Mouse (Mus musculus) E14TG2a.4 (cell line): ENCODE measurements around the gene Aspscr1.

ENCODE experiments used
- H3K27me3 ChIP-seq: 2 replicates; pipeline ENCODE4 v1.6.1; 2014; ENCODE audit warnings: low read length, control low read depth; ENCODE audit not compliant: insufficient read depth
- H3K36me3 ChIP-seq: 2 replicates; pipeline ENCODE4 v1.6.1; 2014; ENCODE audit warnings: low read length, control low read depth; ENCODE audit not compliant: insufficient read depth
- H3K4me1 ChIP-seq: replicated peaks from 2 replicates; pipeline ENCODE4 v1.6.1; 2014; ENCODE audit warnings: low read depth, low read length, control low read depth
- H3K4me3 ChIP-seq: replicated peaks from 2 replicates; pipeline ENCODE4 v1.5.1; 2014; ENCODE audit warnings: mild to moderate bottlenecking, low read length
- H3K9me3 ChIP-seq: 2 replicates; pipeline ENCODE4 v1.6.1; 2014; ENCODE audit warnings: low read length, control low read depth
- CTCF ChIP-seq: conservative IDR thresholded peaks from 2 replicates; pipeline ENCODE4 v1.5.1; 2014; ENCODE audit warnings: low read length
- NANOG ChIP-seq: IDR thresholded peaks from 2 replicates; pipeline ENCODE4 v1.6.1; 2014; ENCODE audit warnings: borderline replicate concordance, low read length, mixed read lengths
- POU5F1 ChIP-seq: IDR thresholded peaks from 2 replicates; pipeline ENCODE4 v1.6.1; 2014; ENCODE audit warnings: low read length, borderline replicate concordance

Aspscr1 gene

DNA sequence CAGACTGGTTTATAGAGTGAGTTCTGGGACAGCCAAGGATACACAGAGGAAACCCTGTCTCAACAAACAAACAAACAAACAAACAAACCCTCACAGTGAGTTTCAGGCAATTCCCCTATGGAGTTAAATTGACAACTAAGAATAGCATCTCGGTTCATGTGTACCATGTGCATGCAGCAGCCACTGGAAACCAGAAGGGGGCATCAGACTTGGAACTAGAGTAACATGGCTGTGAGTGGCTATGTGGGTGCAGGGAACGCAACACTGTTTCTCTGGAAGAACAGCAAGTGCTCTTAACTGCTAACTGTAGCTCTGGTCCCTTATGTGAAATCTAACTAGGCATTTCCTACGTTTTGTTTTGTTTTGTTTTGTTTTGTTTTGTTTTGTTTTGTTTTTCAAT lies 20.9 kb upstream of the Aspscr1 start:
- Histone ChIP-seq H3K27me3 (peaks cover 12% of the 10 kb centered on the region), H3K36me3 (peaks cover 41% of the 10 kb centered on the region), H3K4me1 (peaks cover 65% of the 10 kb centered on the region), H3K9me3 (no peaks in the 10 kb centered on the region), H3K4me3 (no peak overlapping the region)
- TF ChIP-seq POU5F1 (no peak), CTCF (peak; percentile 85)

GRCm38 (mm10) chr11:120654741-120655140 lies 18.0 kb upstream of the Aspscr1 start:
- Histone ChIP-seq H3K4me3 (no peak overlapping the region), H3K27me3 (peaks cover 21% of the 10 kb centered on the region), H3K36me3 (peaks cover 62% of the 10 kb centered on the region), H3K4me1 (peaks cover 70% of the 10 kb centered on the region), H3K9me3 (no peaks in the 10 kb centered on the region)
- TF ChIP-seq CTCF (no peak), NANOG (no peak), POU5F1 (no peak)

DNA sequence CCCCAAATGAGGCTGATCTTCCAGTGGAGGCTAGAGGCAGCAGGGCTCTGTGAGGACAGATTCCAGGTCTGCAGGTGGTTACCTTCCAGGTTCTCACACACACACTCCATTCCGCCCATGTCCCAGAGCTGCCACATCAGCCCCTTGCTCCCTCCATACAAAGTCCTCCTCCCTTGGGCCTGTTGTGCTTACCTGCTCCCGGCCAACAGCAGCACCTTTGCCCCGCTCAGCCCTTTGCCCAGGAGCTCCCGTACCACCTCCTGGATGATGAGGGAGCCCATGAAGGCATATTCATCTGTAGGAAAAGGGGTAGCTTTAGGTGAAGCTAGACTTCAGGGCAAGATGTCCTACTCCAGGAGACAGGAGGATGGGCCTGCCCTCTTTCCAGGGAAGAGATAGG lies 15.5 kb upstream of the Aspscr1 start:
- peaks cover 27% of the 10 kb centered on the region for H3K27me3 ChIP-seq
- no peaks in the 10 kb centered on the region for H3K9me3 ChIP-seq
- peaks cover 62% of the 10 kb centered on the region for H3K36me3 ChIP-seq
- H3K4me3 ChIP-seq = no peak overlapping the region
- peaks cover 74% of the 10 kb centered on the region for H3K4me1 ChIP-seq
- no peak for TF ChIP-seq CTCF
- TF ChIP-seq POU5F1 = no peak
- no peak for TF ChIP-seq NANOG

GRCm38 (mm10) chr11:120658876-120659410 lies 13.8 kb upstream of the Aspscr1 start:
- TF ChIP-seq NANOG = no peak
- TF ChIP-seq CTCF = peak; percentile 53
- no peak for TF ChIP-seq POU5F1
- Histone ChIP-seq H3K27me3 (peaks cover 27% of the 10 kb centered on the region), H3K9me3 (no peaks in the 10 kb centered on the region), H3K4me3 (peak overlapping the region; percentile 89), H3K36me3 (peaks cover 50% of the 10 kb centered on the region), H3K4me1 (peaks cover 79% of the 10 kb centered on the region)

DNA sequence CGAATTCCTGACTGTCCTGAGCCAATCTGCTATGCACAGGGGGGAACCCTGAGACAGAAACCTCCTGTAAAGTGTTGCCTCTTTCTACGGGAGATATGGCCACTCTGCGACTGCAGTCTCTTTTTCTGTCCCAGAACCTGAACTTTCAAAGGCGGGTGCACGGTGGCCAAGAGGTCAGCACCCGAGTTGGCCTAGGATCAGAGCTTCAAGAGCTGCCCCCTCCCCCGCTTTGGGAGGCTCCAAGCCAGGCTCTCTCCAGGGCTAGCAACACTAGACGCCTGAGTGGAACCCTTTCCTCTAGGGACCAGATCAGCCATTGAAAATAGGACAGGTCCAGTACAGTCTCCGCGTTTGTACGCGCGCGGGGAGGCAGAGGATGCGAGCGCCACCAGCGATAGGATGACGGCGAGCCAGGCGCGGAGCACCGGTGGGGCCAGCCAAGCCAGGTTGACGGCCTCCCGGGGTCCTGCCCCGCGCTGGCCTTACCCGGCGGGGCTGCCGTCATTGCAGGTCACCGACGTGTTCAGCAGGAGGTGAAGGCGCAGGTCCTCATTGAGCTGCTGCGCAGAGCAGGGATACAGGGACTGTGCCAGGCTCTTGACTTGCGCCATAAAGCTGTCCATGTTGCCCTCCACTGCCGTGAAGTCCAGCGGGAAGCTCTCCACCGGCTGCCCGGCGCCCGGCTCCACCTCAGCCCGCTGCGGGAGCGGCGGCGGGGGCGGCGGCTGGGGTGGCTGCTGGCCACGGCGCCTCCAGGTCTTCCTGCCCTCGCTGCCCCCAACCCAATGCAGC lies 13.1 kb upstream of the Aspscr1 start:
- H3K27me3 ChIP-seq = peaks cover 27% of the 10 kb centered on the region
- H3K4me3 ChIP-seq = peak overlapping the region; percentile 89
- no peaks in the 10 kb centered on the region for H3K9me3 ChIP-seq
- H3K4me1 ChIP-seq = peaks cover 78% of the 10 kb centered on the region
- peaks cover 43% of the 10 kb centered on the region for H3K36me3 ChIP-seq
- TF ChIP-seq POU5F1 (no peak), NANOG (no peak), CTCF (no peak)

DNA sequence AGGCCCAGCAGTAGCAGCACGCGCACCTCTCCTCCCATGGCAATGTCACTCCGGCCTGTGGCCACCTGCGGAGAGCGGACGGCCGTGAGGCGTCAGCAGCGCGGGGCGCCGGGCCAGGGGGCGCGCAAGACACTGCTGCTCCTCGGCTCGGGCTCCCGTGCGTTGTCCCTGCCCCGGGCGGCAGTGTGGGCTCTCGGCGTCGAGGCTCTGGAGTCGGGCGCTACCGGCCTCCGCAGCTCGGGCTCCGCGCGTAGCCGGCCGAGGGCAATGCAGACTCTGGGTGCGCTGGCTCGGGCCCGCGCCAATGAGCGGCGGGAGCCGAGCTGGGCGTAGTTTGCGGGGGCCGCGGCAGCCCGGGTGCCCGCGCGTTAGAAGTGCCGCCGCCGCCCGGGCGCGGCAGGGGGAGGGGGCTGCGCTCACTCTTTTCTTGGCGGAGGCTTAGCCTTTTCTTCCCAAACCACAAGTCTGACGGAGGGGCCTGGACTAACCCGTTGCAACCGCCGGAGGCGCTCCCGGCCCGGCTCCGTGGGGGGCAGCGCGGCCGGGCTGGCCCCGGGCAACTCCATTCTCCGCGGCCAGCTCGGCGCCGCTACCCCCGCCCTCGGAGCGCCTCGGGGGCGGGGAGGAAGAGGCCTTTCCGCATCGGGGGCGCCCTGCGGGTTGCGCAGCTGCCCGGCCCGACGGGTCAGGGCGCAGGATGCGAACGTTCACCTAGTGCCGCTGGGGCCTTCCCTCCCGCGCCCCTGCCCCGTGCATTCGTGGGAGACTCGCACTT lies 12.3 kb upstream of the Aspscr1 start:
- Histone ChIP-seq H3K9me3 (no peaks in the 10 kb centered on the region), H3K27me3 (peaks cover 27% of the 10 kb centered on the region), H3K4me1 (peaks cover 83% of the 10 kb centered on the region), H3K36me3 (peaks cover 35% of the 10 kb centered on the region), H3K4me3 (peak overlapping the region; percentile 89)
- TF ChIP-seq POU5F1 (no peak), NANOG (no peak), CTCF (no peak)

DNA sequence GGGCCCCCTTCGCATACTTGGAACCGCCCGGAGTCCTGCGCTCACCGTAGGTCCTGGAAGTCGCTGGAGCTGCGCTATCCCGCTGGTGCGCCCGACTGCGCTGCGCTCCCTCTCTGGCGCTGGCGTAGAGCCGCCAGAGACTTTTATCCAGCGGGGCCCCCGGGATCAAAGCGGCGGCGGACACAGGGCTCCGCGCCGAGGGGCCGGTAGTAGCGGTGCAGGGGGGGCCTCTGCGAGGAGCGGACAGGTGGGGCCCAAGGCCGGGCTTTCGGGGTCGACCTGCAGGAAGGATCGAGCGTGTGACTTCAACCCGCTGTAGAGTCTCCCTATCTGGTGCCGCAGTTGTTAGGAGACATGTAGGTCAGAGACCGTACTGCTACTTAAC lies 11.7 kb upstream of the Aspscr1 start, which contains the start of gene Notum:
Gene Notum, minus strand, starts transcription at position 100 of the 385 bp plus-strand sequence.
- peaks cover 27% of the 10 kb centered on the region for H3K27me3 ChIP-seq
- peaks cover 83% of the 10 kb centered on the region for H3K4me1 ChIP-seq
- peak within 1 kb of the TSS; percentile 89 for H3K4me3 ChIP-seq
- TF ChIP-seq CTCF (no peak), POU5F1 (no peak), NANOG (no peak)
- peaks cover 29% of the 10 kb centered on the region for H3K36me3 ChIP-seq
- H3K9me3 ChIP-seq = no peaks in the 10 kb centered on the region

DNA sequence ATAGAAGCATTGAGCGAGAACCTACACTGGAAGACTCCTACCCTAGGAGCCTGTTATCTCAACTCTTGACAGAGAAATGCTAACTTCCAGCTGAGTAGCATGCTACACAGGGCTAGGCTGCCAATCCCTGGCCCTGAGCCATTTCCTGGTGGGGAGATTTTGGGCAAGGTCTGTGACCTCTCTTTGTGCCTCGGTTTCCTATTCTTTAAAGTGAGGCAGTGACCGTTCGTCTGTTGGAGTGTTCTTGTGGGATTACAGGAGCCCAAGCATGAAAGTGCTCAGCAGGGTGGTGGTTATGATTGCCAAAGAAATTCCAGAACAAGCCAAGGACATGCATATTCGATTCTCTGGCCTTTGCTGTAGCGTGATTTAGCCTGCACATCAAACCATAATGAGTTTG lies 10.0 kb upstream of the Aspscr1 start:
- H3K36me3 ChIP-seq = peaks cover 12% of the 10 kb centered on the region
- H3K27me3 ChIP-seq = peaks cover 20% of the 10 kb centered on the region
- H3K4me1 ChIP-seq = peaks cover 83% of the 10 kb centered on the region
- TF ChIP-seq CTCF (no peak), POU5F1 (no peak), NANOG (no peak)
- H3K9me3 ChIP-seq = no peaks in the 10 kb centered on the region
- peak overlapping the region; percentile 89 for H3K4me3 ChIP-seq

GRCm38 (mm10) chr11:120663714-120664113 lies 9.1 kb upstream of the Aspscr1 start:
- Histone ChIP-seq H3K9me3 (no peaks in the 10 kb centered on the region), H3K27me3 (peaks cover 12% of the 10 kb centered on the region), H3K4me1 (peaks cover 83% of the 10 kb centered on the region), H3K4me3 (peak overlapping the region; percentile 17; the same call in 1 of the 2 replicates), H3K36me3 (0 out of 2 replicates have a peak, but pooled peaks cover 3% of the 10 kb centered on the region)
- TF ChIP-seq NANOG (peak; percentile 93), CTCF (no peak), POU5F1 (no peak)
